Mouse (Mus musculus): Measurements from ENCODE around the gene Chst5.

DNA sequence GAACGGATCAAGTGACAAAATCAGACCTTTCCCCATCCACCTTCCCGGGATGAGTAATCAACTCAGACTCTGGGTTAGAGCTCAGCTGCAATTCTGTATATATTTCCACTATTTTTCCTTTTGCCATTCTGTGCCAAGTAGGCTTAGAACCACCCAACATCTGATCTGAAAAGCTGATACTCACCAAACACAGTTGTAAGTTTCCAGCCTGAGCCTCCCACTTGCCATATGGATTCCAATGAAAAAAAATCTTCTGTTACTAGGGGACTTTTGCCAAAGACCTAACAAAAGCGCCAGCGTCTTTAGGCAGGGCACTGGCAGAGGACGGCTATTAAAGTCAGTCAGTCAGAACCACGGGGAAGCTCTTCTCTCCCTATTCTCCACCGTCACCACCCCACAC, 1.3 kb upstream of the Chst5 start:
- no peak for TF ChIP-seq CTCF (IDR thresholded peaks at IDR 0.05; ENCODE audit: low read depth, low read length)
- TF ChIP-seq TAL1 (conservative IDR thresholded peaks at IDR 0.05; ENCODE audit: low read depth, low read length) = no peak
